Mouse (Mus musculus): ENCODE results near the gene Tor4a. TPM values are rescaled to one million over a fixed set of nuclear protein-coding genes. Genes with fewer than 3 reads are reported as not detected.

The Tor4a gene
- polyA plus RNA-seq, 1 experiment: 49.3 TPM

DNA sequence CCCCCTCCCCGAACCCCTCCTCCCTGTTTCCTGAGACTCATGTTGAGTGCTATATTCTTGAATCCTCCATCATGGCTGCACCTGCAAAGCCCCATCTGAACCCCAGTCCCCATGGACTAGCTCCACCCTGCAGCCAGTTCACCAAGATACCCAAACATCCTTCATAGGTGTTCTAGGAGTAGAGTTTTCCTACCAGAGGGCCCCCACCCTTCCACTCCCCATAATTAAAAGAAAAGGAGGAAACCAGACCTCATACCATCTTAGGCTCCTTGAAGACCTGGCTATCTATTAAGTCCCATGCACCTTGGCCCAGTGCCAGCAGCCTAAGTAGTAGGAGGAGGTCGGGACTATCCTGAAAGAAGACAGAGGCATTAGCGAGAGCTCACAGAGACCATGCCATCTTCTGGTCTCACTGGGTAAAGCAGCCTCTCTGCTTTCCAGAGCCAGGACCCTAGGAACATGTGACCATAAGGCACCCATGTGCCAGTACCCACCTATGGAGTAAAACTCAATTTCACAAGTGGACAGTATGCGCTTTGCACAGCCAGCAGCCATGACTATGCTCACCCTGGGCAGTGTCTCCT lies 7.0 kb upstream of the Tor4a start:
- Histone ChIP-seq H3K27ac (ENCODE audit: insufficient read depth, low read depth, low read length) (no peak overlapping the region), H3K36me3 (ENCODE audit: control insufficient read depth, insufficient read depth, low read length) (peaks cover 71% of the 10 kb centered on the region), H3K4me3 (ENCODE audit: low read depth, low read length) (no peak overlapping the region), H3K27me3 (ENCODE audit: control insufficient read depth, insufficient read depth, low read length) (no peaks in the 10 kb centered on the region), H3K4me1 (ENCODE audit: control insufficient read depth, insufficient read depth, insufficient read length, low read length) (peaks cover 5% of the 10 kb centered on the region; the same call in 1 of the 2 replicates)
- 51% methylated on average over 4 of the region's 4 CpGs for WGBS
- peak; percentile 16; the same call in 1 of the 2 replicates for TF ChIP-seq CTCF (IDR thresholded peaks at IDR 0.05; ENCODE audit: extremely low read depth, insufficient read length, insufficient replicate concordance, low read depth, low read length)
- TF ChIP-seq POLR2A (IDR thresholded peaks at IDR 0.05; ENCODE audit: low read depth, low read length): no peak

DNA sequence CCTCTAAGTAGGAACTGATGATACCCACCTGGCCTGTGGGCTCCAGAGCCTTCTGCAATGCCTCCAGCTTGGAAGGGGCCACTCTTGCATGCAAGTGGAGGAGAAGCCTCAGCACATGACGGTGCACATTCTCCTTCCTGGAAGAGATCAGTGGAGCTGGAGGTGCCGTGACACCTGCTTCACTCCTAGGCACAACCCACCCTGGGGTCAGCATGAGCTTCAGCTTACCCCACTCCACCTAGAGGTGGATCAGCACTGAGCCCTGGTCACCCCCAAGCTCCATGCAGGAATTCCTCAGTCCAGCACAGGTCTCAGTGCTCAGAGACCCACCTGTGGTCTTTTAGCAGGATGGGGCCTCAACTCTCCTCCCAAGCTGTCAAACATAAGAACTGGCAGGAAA lies 3.9 kb upstream of the Tor4a start:
- H3K36me3 ChIP-seq (ENCODE audit: control insufficient read depth, insufficient read depth, low read length): peaks cover 53% of the 10 kb centered on the region
- peaks cover 20% of the 10 kb centered on the region; the same call in 1 of the 2 replicates for H3K4me1 ChIP-seq (ENCODE audit: control insufficient read depth, insufficient read depth, insufficient read length, low read length)
- H3K4me3 ChIP-seq (ENCODE audit: low read depth, low read length): no peak overlapping the region
- H3K27ac ChIP-seq (ENCODE audit: insufficient read depth, low read depth, low read length): no peak overlapping the region
- H3K27me3 ChIP-seq (ENCODE audit: control insufficient read depth, insufficient read depth, low read length): no peaks in the 10 kb centered on the region
- 92% methylated on average over 2 of the region's 2 CpGs for WGBS
- no peak for TF ChIP-seq CTCF (IDR thresholded peaks at IDR 0.05; ENCODE audit: extremely low read depth, insufficient read length, insufficient replicate concordance, low read depth, low read length)
- no peak for TF ChIP-seq POLR2A (IDR thresholded peaks at IDR 0.05; ENCODE audit: low read depth, low read length)

DNA sequence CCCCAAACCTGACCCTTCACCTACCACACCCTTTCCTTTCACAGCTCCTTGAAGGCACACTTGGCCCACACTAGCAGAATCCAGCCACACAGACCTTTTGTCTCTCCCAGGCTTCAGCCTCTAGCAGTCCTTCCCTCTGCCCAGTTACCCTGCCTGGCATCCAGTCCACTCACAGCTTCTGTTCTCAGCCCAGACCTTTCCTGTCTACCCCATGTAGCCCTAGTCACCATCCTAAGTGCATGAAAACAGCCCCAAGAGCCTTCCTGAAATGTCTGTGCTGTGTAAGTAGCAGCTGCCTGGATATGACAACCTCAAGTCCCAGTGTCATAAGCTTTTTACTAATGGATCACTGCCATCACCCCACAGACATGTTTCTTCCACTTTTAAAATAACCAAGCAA lies 1.3 kb upstream of the Tor4a start:
- H3K27ac ChIP-seq (ENCODE audit: insufficient read depth, low read depth, low read length): peak overlapping the region; percentile 97
- no peak for TF ChIP-seq CTCF (IDR thresholded peaks at IDR 0.05; ENCODE audit: extremely low read depth, insufficient read length, insufficient replicate concordance, low read depth, low read length)
- TF ChIP-seq POLR2A (IDR thresholded peaks at IDR 0.05; ENCODE audit: low read depth, low read length): no peak
- peaks cover 35% of the 10 kb centered on the region for H3K36me3 ChIP-seq (ENCODE audit: control insufficient read depth, insufficient read depth, low read length)

DNA sequence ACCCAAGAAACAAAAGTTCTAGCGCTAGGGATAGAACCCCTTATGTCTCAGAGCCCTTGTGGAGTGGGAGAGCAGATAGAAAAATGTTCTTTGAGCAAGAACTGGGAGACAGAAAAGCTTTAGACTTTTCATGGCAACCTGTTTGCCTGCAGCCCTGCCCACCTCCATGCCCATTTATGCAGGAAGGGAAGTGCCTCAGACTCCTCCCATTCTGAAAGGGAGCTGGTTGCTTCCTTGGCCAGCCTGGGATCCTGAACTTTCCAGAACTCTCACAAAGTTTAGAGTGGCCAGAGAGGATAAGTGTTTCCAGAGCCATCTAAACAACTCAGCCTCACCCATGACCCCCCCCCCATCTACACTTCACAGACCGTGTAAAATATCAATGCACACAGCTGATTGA lies 505 bp upstream of the Tor4a start:
- Histone ChIP-seq H3K27me3 (ENCODE audit: control insufficient read depth, insufficient read depth, low read length) (no peaks in the 10 kb centered on the region), H3K4me1 (ENCODE audit: control insufficient read depth, insufficient read depth, insufficient read length, low read length) (peaks cover 40% of the 10 kb centered on the region), H3K27ac (ENCODE audit: insufficient read depth, low read depth, low read length) (peak overlapping the region; percentile 97), H3K4me3 (ENCODE audit: low read depth, low read length) (peak overlapping the region; percentile 69; the same call in 1 of the 2 replicates), H3K36me3 (ENCODE audit: control insufficient read depth, insufficient read depth, low read length) (peaks cover 29% of the 10 kb centered on the region)
- WGBS: 4% methylated on average over 2 of the region's 2 CpGs
- TF ChIP-seq POLR2A (IDR thresholded peaks at IDR 0.05; ENCODE audit: low read depth, low read length): no peak
- no peak for TF ChIP-seq CTCF (IDR thresholded peaks at IDR 0.05; ENCODE audit: extremely low read depth, insufficient read length, insufficient replicate concordance, low read depth, low read length)

More for the DNA sequence above, 1.3 kb upstream of the Tor4a start:
- Histone ChIP-seq H3K27me3 (ENCODE audit: control insufficient read depth, insufficient read depth, low read length) (no peaks in the 10 kb centered on the region), H3K4me3 (ENCODE audit: low read depth, low read length) (no peak overlapping the region), H3K4me1 (ENCODE audit: control insufficient read depth, insufficient read depth, insufficient read length, low read length) (peaks cover 40% of the 10 kb centered on the region)

DNA sequence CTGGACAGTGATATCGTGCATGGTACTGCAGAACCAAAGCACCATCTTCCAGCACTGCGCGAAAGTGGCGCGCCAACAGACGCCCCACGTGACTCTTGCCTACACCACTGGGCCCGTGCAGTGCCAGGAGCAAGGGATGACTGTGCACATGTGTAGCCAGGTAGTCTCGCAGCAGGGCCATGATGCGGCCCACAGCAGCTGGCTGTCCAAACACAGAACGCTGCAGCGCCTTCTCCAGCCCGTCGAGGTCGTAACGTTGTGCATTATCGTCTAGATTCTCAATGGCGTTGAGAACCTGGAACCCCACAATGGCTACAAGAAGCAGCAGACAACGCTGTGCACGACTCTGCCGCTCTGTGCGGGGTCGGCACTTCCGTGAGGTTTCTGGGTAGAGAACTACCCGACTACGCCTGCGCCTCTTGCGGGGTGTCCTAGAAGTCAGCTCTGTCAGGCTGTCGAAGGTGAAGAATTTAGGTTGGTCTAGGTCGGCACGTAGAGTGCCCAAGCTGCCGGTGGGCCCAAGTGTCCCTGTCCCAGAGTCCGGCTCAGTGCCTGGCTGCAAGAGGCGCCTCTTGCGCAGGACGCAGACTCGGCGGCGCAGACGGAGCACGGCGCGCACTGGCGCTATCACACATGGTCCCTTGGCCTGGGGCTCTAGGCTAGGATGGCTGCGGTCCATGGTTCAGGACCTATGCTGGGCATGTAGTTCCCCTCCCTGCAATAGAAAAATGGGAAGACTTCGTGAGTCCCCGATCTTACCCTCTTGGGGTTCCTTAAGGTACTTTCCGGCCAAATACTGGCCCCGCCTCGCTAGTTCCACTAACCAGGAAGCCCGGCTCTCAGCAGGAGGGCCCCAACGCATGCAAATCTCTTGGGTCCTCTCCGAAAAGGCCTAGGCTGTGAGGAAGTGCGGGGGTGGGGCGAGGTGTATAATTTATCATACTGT lies 1.2 kb downstream of the Tor4a start:
- peaks cover 17% of the 10 kb centered on the region for H3K36me3 ChIP-seq (ENCODE audit: control insufficient read depth, insufficient read depth, low read length)
- H3K4me1 ChIP-seq (ENCODE audit: control insufficient read depth, insufficient read depth, insufficient read length, low read length): peaks cover 40% of the 10 kb centered on the region
- H3K27ac ChIP-seq (ENCODE audit: insufficient read depth, low read depth, low read length): peak overlapping the region; percentile 97
- peak overlapping the region; percentile 69 for H3K4me3 ChIP-seq (ENCODE audit: low read depth, low read length)
- TF ChIP-seq POLR2A (IDR thresholded peaks at IDR 0.05; ENCODE audit: low read depth, low read length) (no peak), CTCF (IDR thresholded peaks at IDR 0.05; ENCODE audit: extremely low read depth, insufficient read length, insufficient replicate concordance, low read depth, low read length) (no peak)
- no peaks in the 10 kb centered on the region for H3K27me3 ChIP-seq (ENCODE audit: control insufficient read depth, insufficient read depth, low read length)
- 7% methylated on average over 55 of the region's 55 CpGs for whole genome bisulfite sequencing

DNA sequence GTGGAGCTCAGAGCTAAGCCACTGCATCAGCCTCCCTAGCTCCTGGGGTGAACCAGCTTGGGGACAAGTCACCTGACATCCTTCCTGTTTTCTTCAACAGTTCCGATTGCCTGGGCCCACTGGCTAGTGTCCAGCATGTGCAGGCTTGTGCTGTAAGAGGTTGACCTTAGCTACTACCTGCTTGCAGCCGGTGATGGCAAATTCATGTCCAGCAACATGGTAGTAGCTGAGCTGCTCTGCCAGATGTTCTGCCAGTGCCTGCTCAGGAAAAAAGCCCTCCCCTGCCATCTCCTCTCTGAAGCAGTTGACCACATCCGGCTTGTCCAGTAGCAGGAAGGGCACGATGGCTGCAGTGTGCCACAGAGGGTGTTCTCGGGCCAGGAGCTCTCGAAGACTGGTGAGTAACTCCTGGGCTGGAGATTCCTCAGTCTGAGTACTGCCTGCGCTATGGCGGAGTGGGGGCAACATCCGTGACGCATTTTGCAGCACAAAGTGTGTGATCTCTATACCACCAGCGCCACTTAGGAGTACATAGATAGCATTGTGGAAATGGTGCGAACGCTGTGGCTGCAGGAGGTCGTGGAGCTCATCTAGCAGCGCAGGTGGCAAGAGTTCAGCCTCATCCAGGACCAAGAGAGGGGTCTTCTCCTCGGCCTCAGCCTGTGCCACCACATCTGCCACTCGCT lies 2.1 kb downstream of the Tor4a start:
- peak overlapping the region; percentile 97 for H3K27ac ChIP-seq (ENCODE audit: insufficient read depth, low read depth, low read length)
- H3K4me1 ChIP-seq (ENCODE audit: control insufficient read depth, insufficient read depth, insufficient read length, low read length): peaks cover 40% of the 10 kb centered on the region
- H3K4me3 ChIP-seq (ENCODE audit: low read depth, low read length): peak overlapping the region; percentile 69
- 58% methylated on average over 17 of the region's 17 CpGs for WGBS
- H3K36me3 ChIP-seq (ENCODE audit: control insufficient read depth, insufficient read depth, low read length): peaks cover 8% of the 10 kb centered on the region; the same call in 1 of the 2 replicates
- TF ChIP-seq CTCF (IDR thresholded peaks at IDR 0.05; ENCODE audit: extremely low read depth, insufficient read length, insufficient replicate concordance, low read depth, low read length) (no peak), POLR2A (IDR thresholded peaks at IDR 0.05; ENCODE audit: low read depth, low read length) (0 out of 2 replicates have a peak, but pooled peaks have one; percentile 26)
- no peaks in the 10 kb centered on the region for H3K27me3 ChIP-seq (ENCODE audit: control insufficient read depth, insufficient read depth, low read length)

Data from small intestine, adult 2 months (tissue).